Mouse (Mus musculus) thymus, adult 2 months (tissue): ENCODE results near the gene Rimkla.
A peak's percentile ranks its signal among the peaks of the same experiment; 100 is the strongest.

ENCODE experiments used
- CTCF ChIP-seq: fragments of 200-500 bp; IDR thresholded peaks from 2 replicates; pipeline ENCODE4 v1.5.1; 2012; ENCODE audit warnings: mild to moderate bottlenecking, control low read depth, low read length, moderate library complexity, borderline replicate concordance; ENCODE audit not compliant: control insufficient read depth, poor library complexity, insufficient read depth; ENCODE audit errors: extremely low read depth
- POLR2A ChIP-seq: fragments of 200-500 bp; IDR thresholded peaks from 2 replicates; pipeline ENCODE4 v1.6.1; 2012; ENCODE audit warnings: mild to moderate bottlenecking, low read length, control low read depth, moderate library complexity; ENCODE audit not compliant: control insufficient read depth, poor library complexity, insufficient read depth; ENCODE audit errors: extremely low read depth

GRCm38 (mm10) chr4:119463756-119464419 lies 28.5 kb downstream of the Rimkla start:
- TF ChIP-seq CTCF (no peak), POLR2A (peak; percentile 40; the same call in 1 of the 2 replicates)
